Mouse (Mus musculus) left cerebral cortex, adult 11 months (tissue): ENCODE data around the gene Gm11009.
"Not testable (repeated sequence)": the region's sequence is repeated elsewhere in the genome, so short reads cannot be mapped to it uniquely, and the experiment has no call there.

Source experiments
- DNase-seq: peaks from one replicate; pipeline ENCODE4 v3.0.0; 2022; ENCODE audit warnings: low spot score

Gm11009 gene

DNA sequence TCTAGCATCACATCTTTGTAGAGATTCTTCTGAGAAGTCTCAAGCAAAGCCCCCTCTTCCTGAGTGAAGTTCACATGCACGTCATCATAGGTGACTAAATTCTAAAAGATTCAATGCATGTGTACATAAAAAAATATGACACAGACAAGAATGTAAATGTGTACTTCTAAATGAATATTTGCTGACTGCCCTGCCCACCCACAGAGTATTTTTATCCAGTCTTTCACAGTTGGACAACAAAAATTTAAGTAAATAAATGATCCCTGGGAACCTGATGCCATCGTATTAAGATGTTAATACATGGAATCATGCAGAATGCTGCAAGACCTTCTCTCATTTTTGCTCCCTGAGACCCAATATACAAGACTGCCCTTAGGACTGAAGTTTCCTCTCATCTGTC is at the start of gene Gm11009:
Gene Gm11009 (minus strand): TSS at position 101 of the 400 bp plus-strand sequence.
- DNase-seq = not testable (repeated sequence)
